In genomic region chr11:75811900-75812299, GRCm38 (mm10) we compare ENCODE assay signal across 8 mouse cellular contexts. TPM values are rescaled to one million over a fixed set of nuclear protein-coding genes. Genes with fewer than 3 reads are reported as not detected.
DNase-seq lines count a peak whose midpoint lies in the region; ATAC-seq and TF ChIP-seq lines count a peak whose summit lies in the region.

No protein-coding gene starts in this region.

- H3K27ac ChIP-seq in heart, embryonic 11.5 days (ENCODE audit: low read depth, low read length): peak overlapping the region; percentile 88
- peak overlapping the region; percentile 76 for H3K27ac ChIP-seq in kidney, embryonic 16.5 days (ENCODE audit: low read length)
- peak overlapping the region; percentile 97 for H3K27ac ChIP-seq in stomach, embryonic 16.5 days (ENCODE audit: low read length)
- no peak overlapping the region for H3K27ac ChIP-seq in thymus, adult 2 months (ENCODE audit: control insufficient read depth, insufficient read depth, low read length)

- peak; percentile 39 for DNase-seq in layer of hippocampus, adult 11-12 months (ENCODE audit: low spot score)
- no peak for DNase-seq in layer of hippocampus, postnatal 14 days (ENCODE audit: low spot score in 2 of 2)
- DNase-seq in cerebellum, postnatal 10 days: peak; percentile 66 to 76
- peak; percentile 83 for DNase-seq in lung, adult 2 months
- no peak for DNase-seq in thymus, adult 2 months

- no peak overlapping the region for H3K4me3 ChIP-seq in heart, embryonic 11.5 days (ENCODE audit: low read depth, low read length)
- H3K4me3 ChIP-seq in kidney, embryonic 16.5 days (ENCODE audit: low read length): no peak overlapping the region
- no peak overlapping the region for H3K4me3 ChIP-seq in lung, adult 2 months (replicated peaks; ENCODE audit: extremely low read depth, low read depth, low read length)
- H3K4me3 ChIP-seq in stomach, embryonic 16.5 days (replicated peaks; ENCODE audit: low read length): no peak overlapping the region
- H3K4me3 ChIP-seq in thymus, adult 2 months (ENCODE audit: control insufficient read depth, insufficient read depth, low read length): no peak overlapping the region

- WGBS in heart, embryonic 11.5 days (ENCODE audit: insufficient replicate concordance): 6% methylated on average over 3 of the region's 3 CpGs
- WGBS in kidney, embryonic 16.5 days: 35% methylated on average over 3 of the region's 3 CpGs
- 32% methylated on average over 3 of the region's 3 CpGs for WGBS in lung, adult 2 months
- 12% methylated on average over 3 of the region's 3 CpGs for WGBS in stomach, embryonic 16.5 days
- 91% methylated on average over 3 of the region's 3 CpGs for WGBS in thymus, adult 2 months

- no peaks in the 10 kb centered on the region for H3K36me3 ChIP-seq in heart, embryonic 11.5 days (ENCODE audit: control insufficient read depth, insufficient read depth, low read length)
- no peaks in the 10 kb centered on the region for H3K36me3 ChIP-seq in kidney, embryonic 16.5 days (ENCODE audit: insufficient read depth, low read length)
- no peaks in the 10 kb centered on the region for H3K36me3 ChIP-seq in stomach, embryonic 16.5 days (ENCODE audit: control insufficient read depth, insufficient read depth, low read length)
- no peaks in the 10 kb centered on the region for H3K36me3 ChIP-seq in thymus, adult 2 months (ENCODE audit: control insufficient read depth, insufficient read depth, low read length)

- H3K9ac ChIP-seq in heart, embryonic 11.5 days (ENCODE audit: low read depth, low read length): peak overlapping the region; percentile 44
- no peak overlapping the region for H3K9ac ChIP-seq in kidney, embryonic 16.5 days (replicated peaks; ENCODE audit: low read length)
- H3K9ac ChIP-seq in stomach, embryonic 16.5 days (ENCODE audit: low read length): 0 out of 2 replicates have a peak overlapping the region, but pooled peaks have one; percentile 33

- no peaks in the 10 kb centered on the region for H3K27me3 ChIP-seq in heart, embryonic 11.5 days (ENCODE audit: control insufficient read depth, insufficient read depth, low read length)
- H3K27me3 ChIP-seq in kidney, embryonic 16.5 days (ENCODE audit: insufficient read depth, low read length): no peaks in the 10 kb centered on the region
- no peaks in the 10 kb centered on the region for H3K27me3 ChIP-seq in stomach, embryonic 16.5 days (ENCODE audit: control insufficient read depth, insufficient read depth, low read length)
- H3K27me3 ChIP-seq in thymus, adult 2 months (ENCODE audit: control insufficient read depth, insufficient read depth, low read length): no peaks in the 10 kb centered on the region

- H3K4me1 ChIP-seq in heart, embryonic 11.5 days (ENCODE audit: control insufficient read depth, insufficient read depth, low read length): peaks cover 15% of the 10 kb centered on the region
- peaks cover 8% of the 10 kb centered on the region; the same call in 1 of the 2 replicates for H3K4me1 ChIP-seq in kidney, embryonic 16.5 days (ENCODE audit: insufficient read depth, low read length)
- peaks cover 7% of the 10 kb centered on the region for H3K4me1 ChIP-seq in lung, adult 2 months (ENCODE audit: control insufficient read depth, insufficient read depth, low read length)
- peaks cover 31% of the 10 kb centered on the region for H3K4me1 ChIP-seq in stomach, embryonic 16.5 days (ENCODE audit: control insufficient read depth, insufficient read depth, low read length)
- no peaks in the 10 kb centered on the region for H3K4me1 ChIP-seq in thymus, adult 2 months (replicated peaks; ENCODE audit: control insufficient read depth, insufficient read depth, low read length)

- H3K9me3 ChIP-seq in heart, embryonic 11.5 days (replicated peaks; ENCODE audit: control insufficient read depth, low read length): no peaks in the 10 kb centered on the region
- H3K9me3 ChIP-seq in kidney, embryonic 16.5 days (ENCODE audit: low read length): no peaks in the 10 kb centered on the region
- H3K9me3 ChIP-seq in stomach, embryonic 16.5 days (replicated peaks; ENCODE audit: control insufficient read depth, low read length): no peaks in the 10 kb centered on the region

- TF ChIP-seq POLR2A in lung, adult 2 months (IDR thresholded peaks at IDR 0.05; ENCODE audit: borderline replicate concordance, extremely low read depth, low read depth, low read length): no peak
- TF ChIP-seq POLR2A in thymus, adult 2 months (IDR thresholded peaks at IDR 0.05; ENCODE audit: control insufficient read depth, extremely low read depth, insufficient read depth, low read length, poor library complexity): no peak

- peak; percentile 57; the same call in 1 of the 2 replicates for ATAC-seq in heart, embryonic 11.5 days (replicated peaks; ENCODE audit: insufficient number of reproducible peaks, low FRiP score, low TSS enrichment)
- ATAC-seq in kidney, embryonic 16.5 days (ENCODE audit: low FRiP score, low TSS enrichment): peak; percentile 62; the same call in 1 of the 2 replicates
- peak; percentile 85 for ATAC-seq in stomach, embryonic 16.5 days (ENCODE audit: insufficient read depth, low FRiP score)

- TF ChIP-seq CTCF in lung, adult 2 months (IDR thresholded peaks at IDR 0.05; ENCODE audit: insufficient read depth, low read length): no peak
- TF ChIP-seq CTCF in thymus, adult 2 months (IDR thresholded peaks at IDR 0.05; ENCODE audit: borderline replicate concordance, control insufficient read depth, extremely low read depth, insufficient read depth, low read length, poor library complexity): no peak

- H3K4me2 ChIP-seq in heart, embryonic 11.5 days: no peak overlapping the region
- H3K4me2 ChIP-seq in kidney, embryonic 16.5 days (replicated peaks; ENCODE audit: low read depth, low read length): no peak overlapping the region
- H3K4me2 ChIP-seq in stomach, embryonic 16.5 days (ENCODE audit: low read depth, low read length): no peak overlapping the region

RNA-seq across cellular contexts. Expression of gene Doc2b, which starts 16.1 kb away (rescaled TPM):
- total RNA-seq in layer of hippocampus, postnatal 14 days (2021): 10 to 100 TPM; 84.1 to 86.4 TPM
- 0.13 and 0.14 TPM in 2 replicates for polyA plus RNA-seq in heart, embryonic 11.5 days (2014; fragmentation: Nextera tagmentation; extraction: Ambion mirVana)
- 0.54 and 0.86 TPM in 2 replicates for polyA plus RNA-seq in kidney, embryonic 16.5 days (2015; fragmentation: Nextera tagmentation; extraction: Ambion mirVana)
- polyA plus RNA-seq in lung, adult 2 months (2012; rRNA removed): 0.22 and 0.33 TPM in 2 replicates
- polyA plus RNA-seq in stomach, embryonic 16.5 days (2015; fragmentation: Nextera tagmentation; extraction: Ambion mirVana): 1.2 TPM in 2 replicates
- polyA plus RNA-seq in thymus, adult 2 months (2012; rRNA removed): 0.24 and 0.31 TPM in 2 replicates

Comparison
In these comparisons a context has a peak if more than half of its experiments do, and no peak if none do; other contexts are left out.
1. DNase-seq: peak in layer of hippocampus, adult 11-12 months (single experiment), cerebellum, postnatal 10 days (2 of 2) and lung, adult 2 months (single experiment); none in layer of hippocampus, postnatal 14 days (0 of 2) and thymus, adult 2 months (single experiment).
2. Peak in every context shown above with its lines, with median percentiles within 50 percentile points of each other: ATAC-seq.